ENCODE assay signal across 8 mouse cellular contexts in the genomic region with DNA sequence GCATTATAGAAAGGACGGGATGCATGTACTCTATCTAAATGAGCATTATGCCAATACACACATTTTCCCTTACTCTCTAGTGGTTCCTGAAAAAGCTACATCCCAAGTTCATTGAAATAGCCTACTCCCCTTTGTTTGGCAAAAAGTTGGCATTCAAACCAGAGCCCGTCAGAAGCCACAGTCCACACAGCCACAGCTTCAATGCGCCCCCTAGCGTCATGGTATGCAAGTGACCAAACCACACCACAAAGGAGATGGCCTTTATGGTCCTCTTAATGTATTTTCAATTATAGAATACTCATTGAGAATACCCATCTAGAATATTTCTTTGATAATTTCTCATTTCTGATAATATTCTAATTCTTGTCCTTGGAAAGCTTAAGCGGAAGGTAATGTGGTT.
DNase-seq lines count a peak whose midpoint lies in the region; ATAC-seq lines count a peak whose summit lies in the region.

No protein-coding gene starts in this region.

- H3K27me3 ChIP-seq in heart, embryonic 11.5 days (ENCODE audit: control insufficient read depth, insufficient read depth, low read length) = no peaks in the 10 kb centered on the region
- H3K27me3 ChIP-seq in liver, embryonic 13.5 days = no peaks in the 10 kb centered on the region

- no peak for ATAC-seq in heart, embryonic 11.5 days (replicated peaks; ENCODE audit: insufficient number of reproducible peaks, low FRiP score, low TSS enrichment)
- ATAC-seq in liver, embryonic 13.5 days (ENCODE audit: low read depth) = no peak

- H3K27ac ChIP-seq in heart, embryonic 11.5 days (ENCODE audit: low read depth, low read length) = no peak overlapping the region
- H3K27ac ChIP-seq in liver, embryonic 13.5 days = no peak overlapping the region

- WGBS in heart, embryonic 11.5 days (ENCODE audit: insufficient replicate concordance) = 29% methylated on average over 5 of the region's 5 CpGs
- WGBS in liver, embryonic 13.5 days (ENCODE audit: insufficient replicate concordance) = 24% methylated on average over 5 of the region's 5 CpGs

- no peaks in the 10 kb centered on the region; the same call in 1 of the 2 replicates for H3K4me1 ChIP-seq in heart, embryonic 11.5 days (ENCODE audit: control insufficient read depth, insufficient read depth, low read length)
- no peaks in the 10 kb centered on the region for H3K4me1 ChIP-seq in liver, embryonic 13.5 days (replicated peaks)

- no peak overlapping the region for H3K4me2 ChIP-seq in heart, embryonic 11.5 days
- no peak overlapping the region for H3K4me2 ChIP-seq in liver, embryonic 13.5 days

- H3K36me3 ChIP-seq in heart, embryonic 11.5 days (ENCODE audit: control insufficient read depth, insufficient read depth, low read length) = no peaks in the 10 kb centered on the region
- H3K36me3 ChIP-seq in liver, embryonic 13.5 days = no peaks in the 10 kb centered on the region

- H3K9ac ChIP-seq in heart, embryonic 11.5 days (ENCODE audit: low read depth, low read length) = no peak overlapping the region
- H3K9ac ChIP-seq in liver, embryonic 13.5 days = no peak overlapping the region

- peak; percentile 61 for DNase-seq in heart, adult 11 months
- DNase-seq in 3T3-L1 (ENCODE audit: low read depth, low spot score) = peak; percentile 64
- DNase-seq in adrenal gland, postnatal 36 days = peak; percentile 71 to 74
- DNase-seq in embryo, embryonic 9.5 days (ENCODE audit: extremely low spot score) = peak; percentile 56
- DNase-seq in kidney, postnatal 10 days = peak; percentile 74
- peak; percentile 1 for DNase-seq in liver, embryonic 13.5 days
- peak; percentile 62 for DNase-seq in right cerebral cortex, postnatal 4 days

- no peaks in the 10 kb centered on the region for H3K9me3 ChIP-seq in heart, embryonic 11.5 days (replicated peaks; ENCODE audit: control insufficient read depth, low read length)
- no peaks in the 10 kb centered on the region for H3K9me3 ChIP-seq in liver, embryonic 13.5 days (replicated peaks)

- H3K4me3 ChIP-seq in heart, embryonic 11.5 days (ENCODE audit: low read depth, low read length) = no peak overlapping the region
- no peak overlapping the region for H3K4me3 ChIP-seq in liver, embryonic 13.5 days (replicated peaks)

Comparison
In these comparisons a context has a peak if more than half of its experiments do, and no peak if none do; other contexts are left out.
1. DNase-seq: peak in every context shown above with its lines; median percentile 74 in kidney, postnatal 10 days; 72 in adrenal gland, postnatal 36 days; 64 in 3T3-L1; 62 in right cerebral cortex, postnatal 4 days; 61 in heart, adult 11 months; 56 in embryo, embryonic 9.5 days; 1 in liver, embryonic 13.5 days.